Mouse (Mus musculus) forebrain, embryonic 11.5 days (tissue): ENCODE data around the gene 4930474N05Rik. TPM values are rescaled to one million over a fixed set of nuclear protein-coding genes. Genes with fewer than 3 reads are reported as not detected.

Experiments
- ATAC-seq: fragments of 200-750 bp; cut with Nextera tagmentation; replicated peaks from 2 replicates; pipeline ENCODE4 v1.8.0; 2017; ENCODE audit warnings: moderate TSS enrichment; ENCODE audit not compliant: low FRiP score
- DNase-seq: peaks from one replicate; pipeline ENCODE4 v3.0.0-alpha.2; 2017; ENCODE audit warnings: low spot score
- H3K27ac ChIP-seq: fragments of 300-500 bp; sonication (generic); 2 replicates; pipeline ENCODE4 v1.5.1; 2014; ENCODE audit warnings: low read depth, low read length
- H3K27me3 ChIP-seq: fragments of 300-500 bp; sonication (generic); 2 replicates; pipeline ENCODE4 v1.6.1; 2014; ENCODE audit warnings: mild to moderate bottlenecking, low read length, mixed read lengths; ENCODE audit not compliant: control insufficient read depth, insufficient read depth
- H3K36me3 ChIP-seq: fragments of 300-500 bp; sonication (generic); 2 replicates; pipeline ENCODE4 v1.6.1; 2014; ENCODE audit warnings: mild to moderate bottlenecking, low read length, moderate library complexity, mixed read lengths; ENCODE audit not compliant: control insufficient read depth, insufficient read depth
- H3K4me1 ChIP-seq: fragments of 300-500 bp; sonication (generic); replicated peaks from 2 replicates; pipeline ENCODE4 v1.6.1; 2014; ENCODE audit warnings: low read length, mixed read lengths; ENCODE audit not compliant: control insufficient read depth, insufficient read depth
- H3K4me2 ChIP-seq: fragments of 300-500 bp; sonication (generic); 2 replicates; pipeline ENCODE4 v1.6.1; 2014; ENCODE audit warnings: low read depth, mild to moderate bottlenecking, low read length, moderate library complexity, mixed read lengths; ENCODE audit not compliant: severe bottlenecking
- H3K4me3 ChIP-seq: fragments of 300-500 bp; sonication (generic); 2 replicates; pipeline ENCODE4 v1.5.1; 2014; ENCODE audit warnings: low read depth, low read length
- H3K9ac ChIP-seq: fragments of 300-500 bp; sonication (generic); 2 replicates; pipeline ENCODE4 v1.6.1; 2014; ENCODE audit warnings: low read length
- H3K9me3 ChIP-seq: fragments of 300-500 bp; sonication (generic); 2 replicates; pipeline ENCODE4 v1.6.1; 2016; ENCODE audit warnings: low read length, mixed read lengths; ENCODE audit not compliant: control insufficient read depth
- WGBS: fragments of 180-500 bp; shearing (Covaris S2); extraction: QIAGEN DNeasy Blood & Tissue Kit; methylation state at CpG from one replicate; pipeline ENCODE4 v1.1.7; 2014; 5-methylcytosine and 5-hydroxymethylcytosine counted together
- polyA plus RNA-seq: library from polyadenylated mRNA; unstranded; fragments of >200 nt; fragmentation: Nextera tagmentation; extraction: Ambion mirVana; gene quantifications from 2 replicates; pipeline ENCODE4 v1.2.1, GENCODE M21; 2014

The 4930474N05Rik gene
- polyA plus RNA-seq, result not detected in 2 replicates

- no peak within 1 kb of the TSS for H3K9ac ChIP-seq
- no peak within 1 kb of the TSS for H3K27ac ChIP-seq
- H3K27me3 ChIP-seq, result no peaks in the 10 kb centered on the region
- no peaks in the 10 kb centered on the region for H3K36me3 ChIP-seq
- no peaks in the 10 kb centered on the region for H3K4me1 ChIP-seq
- ATAC-seq (no peak), DNase-seq (no peak)
- H3K9me3 ChIP-seq, result no peaks in the 10 kb centered on the region
- no peak within 1 kb of the TSS for H3K4me2 ChIP-seq
- no peak within 1 kb of the TSS for H3K4me3 ChIP-seq
Measured at GRCm38 (mm10) chr14:36094617-36095016, at the start of gene 4930474N05Rik. Gene 4930474N05Rik (plus strand): TSS chr14:36094917.

- Histone ChIP-seq H3K4me1 (no peaks in the 10 kb centered on the region), H3K36me3 (no peaks in the 10 kb centered on the region), H3K27me3 (no peaks in the 10 kb centered on the region), H3K9me3 (no peaks in the 10 kb centered on the region), H3K4me3 (no peak overlapping the region), H3K27ac (no peak overlapping the region), H3K9ac (no peak overlapping the region), H3K4me2 (no peak overlapping the region)
- WGBS, result 59% methylated on average over 9 of the region's 9 CpGs
- DNase-seq, result peak; percentile 70
- ATAC-seq, result peak; percentile 88
Measured at GRCm38 (mm10) chr14:36048746-36049391, 45.8 kb upstream of the 4930474N05Rik start.

DNA sequence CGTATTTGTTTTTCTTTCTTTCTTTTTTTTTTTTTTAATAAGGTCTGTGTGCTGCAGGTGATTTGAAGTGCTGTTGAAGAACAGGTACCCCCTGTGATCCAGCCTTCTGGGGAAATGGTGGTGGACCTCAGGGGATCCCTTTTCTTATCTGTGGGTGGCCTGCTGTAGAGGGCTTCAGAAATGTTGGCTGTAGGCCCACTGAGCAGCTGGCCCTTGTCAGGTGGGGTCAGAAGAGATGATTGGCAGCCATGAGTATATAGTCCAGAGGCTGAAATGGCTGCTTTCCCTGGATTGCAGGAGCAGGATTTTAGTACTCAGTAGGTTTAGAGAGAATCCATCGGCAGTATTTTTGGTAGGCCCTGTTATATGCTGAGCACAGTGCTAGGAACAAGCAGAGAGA lies 41.4 kb upstream of the 4930474N05Rik start:
- 84% methylated on average over 2 of the region's 2 CpGs for WGBS
- Histone ChIP-seq H3K27me3 (no peaks in the 10 kb centered on the region), H3K9me3 (no peaks in the 10 kb centered on the region), H3K9ac (no peak overlapping the region), H3K36me3 (no peaks in the 10 kb centered on the region), H3K27ac (no peak overlapping the region), H3K4me1 (no peaks in the 10 kb centered on the region), H3K4me3 (no peak overlapping the region), H3K4me2 (no peak overlapping the region)
- ATAC-seq (no peak), DNase-seq (no peak)

GRCm38 (mm10) chr14:36098528-36098927 lies 3.8 kb downstream of the 4930474N05Rik start:
- no peak for ATAC-seq
- no peaks in the 10 kb centered on the region for H3K4me1 ChIP-seq
- DNase-seq, result no peak
- WGBS, result 89% methylated on average over 3 of the region's 3 CpGs
- no peaks in the 10 kb centered on the region for H3K9me3 ChIP-seq
- H3K36me3 ChIP-seq, result no peaks in the 10 kb centered on the region
- H3K27ac ChIP-seq, result no peak overlapping the region
- H3K9ac ChIP-seq, result no peak overlapping the region
- no peak overlapping the region for H3K4me3 ChIP-seq
- no peak overlapping the region for H3K4me2 ChIP-seq
- H3K27me3 ChIP-seq, result no peaks in the 10 kb centered on the region

DNA sequence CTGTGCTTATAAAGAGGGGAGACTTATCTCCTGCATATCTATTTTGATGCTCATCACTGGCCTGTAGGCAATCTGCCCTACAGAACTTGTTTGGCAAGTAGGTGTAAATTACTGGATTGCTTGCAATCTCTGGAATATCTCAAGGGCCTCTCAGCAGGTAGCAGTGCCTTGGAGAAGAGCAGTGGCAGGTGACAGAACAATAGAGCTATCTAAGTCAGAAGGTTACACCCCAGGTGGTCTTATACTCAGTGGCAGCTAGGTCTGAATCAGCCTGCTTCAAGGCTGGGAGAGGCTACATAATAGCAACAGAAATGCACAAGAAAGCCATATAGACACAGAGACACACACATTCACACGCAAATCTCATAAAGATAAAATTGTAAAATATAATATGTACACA lies 4.9 kb downstream of the 4930474N05Rik start:
- no peaks in the 10 kb centered on the region for H3K36me3 ChIP-seq
- no peak overlapping the region for H3K4me2 ChIP-seq
- no peaks in the 10 kb centered on the region for H3K4me1 ChIP-seq
- no peaks in the 10 kb centered on the region for H3K9me3 ChIP-seq
- DNase-seq (no peak), ATAC-seq (no peak)
- H3K27ac ChIP-seq, result no peak overlapping the region
- H3K9ac ChIP-seq, result no peak overlapping the region
- H3K27me3 ChIP-seq, result no peaks in the 10 kb centered on the region
- WGBS, result 56% methylated on average over 1 of the region's 1 CpGs
- H3K4me3 ChIP-seq, result no peak overlapping the region

DNA sequence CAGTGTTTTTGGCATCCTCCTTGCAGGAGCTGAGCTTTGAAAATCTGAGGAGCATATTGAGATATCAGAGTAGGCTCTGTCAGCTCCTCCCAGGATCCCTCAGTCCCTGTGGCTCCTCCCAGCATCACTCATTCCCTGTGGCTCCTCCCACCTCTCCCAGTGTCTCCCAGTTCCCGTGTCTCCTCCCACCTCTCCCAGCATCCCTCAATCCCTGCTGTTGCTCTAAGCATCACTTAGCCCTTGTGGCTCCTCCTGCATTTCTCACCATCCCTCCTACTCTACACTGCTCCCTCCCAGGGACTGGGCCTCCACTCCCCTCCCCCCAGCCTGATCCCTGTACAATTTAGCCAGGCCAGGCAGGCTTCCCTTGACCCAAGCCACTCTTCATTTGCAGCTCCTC lies 6.0 kb downstream of the 4930474N05Rik start:
- Histone ChIP-seq H3K27ac (no peak overlapping the region), H3K9ac (no peak overlapping the region), H3K36me3 (no peaks in the 10 kb centered on the region), H3K27me3 (no peaks in the 10 kb centered on the region), H3K4me3 (no peak overlapping the region), H3K9me3 (no peaks in the 10 kb centered on the region), H3K4me2 (no peak overlapping the region), H3K4me1 (no peaks in the 10 kb centered on the region)
- 58% methylated on average over 1 of the region's 1 CpGs for WGBS
- no peak for DNase-seq
- ATAC-seq, result no peak; the same call in 1 of the 2 replicates

DNA sequence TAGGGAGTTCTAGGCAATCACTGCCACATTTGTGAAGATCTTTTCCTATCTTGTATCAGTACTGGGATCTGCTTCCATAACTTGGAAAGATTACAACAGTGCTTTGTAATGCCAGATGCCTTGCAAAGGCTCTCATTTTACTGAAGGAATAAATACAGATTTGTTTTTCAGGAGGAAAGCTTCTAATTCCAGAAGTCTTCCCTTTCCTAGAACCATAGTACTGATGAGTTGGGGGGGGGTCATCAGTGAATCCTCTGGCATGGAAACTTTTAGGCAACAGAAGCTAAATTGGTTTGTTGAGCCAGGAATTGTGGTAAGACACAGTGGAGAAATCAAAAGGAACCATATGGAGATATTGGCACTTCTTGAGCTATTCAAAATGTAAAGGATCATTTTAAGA lies 19.8 kb downstream of the 4930474N05Rik start:
- no peaks in the 10 kb centered on the region for H3K36me3 ChIP-seq
- no peak for DNase-seq

GRCm38 (mm10) chr14:36123775-36124335 lies 29.1 kb downstream of the 4930474N05Rik start:
- ATAC-seq (0 out of 2 replicates have a peak, but pooled peaks have one; percentile 51), DNase-seq (no peak)
- WGBS, result 61% methylated on average over 2 of the region's 2 CpGs
- Histone ChIP-seq H3K9me3 (no peaks in the 10 kb centered on the region), H3K4me3 (no peak overlapping the region), H3K4me1 (no peaks in the 10 kb centered on the region), H3K9ac (no peak overlapping the region), H3K27ac (no peak overlapping the region), H3K36me3 (no peaks in the 10 kb centered on the region), H3K4me2 (no peak overlapping the region), H3K27me3 (no peaks in the 10 kb centered on the region)

More for the DNA sequence above, 19.8 kb downstream of the 4930474N05Rik start:
- no peak overlapping the region for H3K27ac ChIP-seq
- no peak for ATAC-seq
- H3K27me3 ChIP-seq, result no peaks in the 10 kb centered on the region
- H3K9ac ChIP-seq, result no peak overlapping the region
- no peak overlapping the region for H3K4me2 ChIP-seq
- no peaks in the 10 kb centered on the region for H3K9me3 ChIP-seq
- no peak overlapping the region for H3K4me3 ChIP-seq
- no peaks in the 10 kb centered on the region for H3K4me1 ChIP-seq

GRCm38 (mm10) chr14:36135749-36136148 lies 41.0 kb downstream of the 4930474N05Rik start:
- Histone ChIP-seq H3K9ac (no peak overlapping the region), H3K27ac (no peak overlapping the region), H3K36me3 (no peaks in the 10 kb centered on the region), H3K4me1 (no peaks in the 10 kb centered on the region), H3K27me3 (no peaks in the 10 kb centered on the region), H3K9me3 (no peaks in the 10 kb centered on the region), H3K4me3 (no peak overlapping the region), H3K4me2 (no peak overlapping the region)
- no peak for ATAC-seq
- DNase-seq, result no peak
- 69% methylated on average over 3 of the region's 3 CpGs for WGBS
